Mouse (Mus musculus): Measurements from ENCODE around the gene Uck1. TPM values are rescaled to one million over a fixed set of nuclear protein-coding genes. Genes with fewer than 3 reads are reported as not detected.
"Not testable (repeated sequence)": the region's sequence is repeated elsewhere in the genome, so short reads cannot be mapped to it uniquely, and the experiment has no call there.

The Uck1 gene
- 10 to 100 TPM; 30.9 to 34.9 TPM for total RNA-seq (2021)

- peak; percentile 91 to 93 for DNase-seq
- intact Hi-C loops (cut with DNase I) = no loop called here
Observed at GRCm38 (mm10) chr2:32259657-32260417, at the start of gene Uck1. Gene Uck1 (minus strand): TSS chr2:32260159.

GRCm38 (mm10) chr2:32308870-32309568 lies 49.1 kb upstream of the Uck1 start:
- intact Hi-C loops (cut with DNase I) = no loop called here
- no peak for DNase-seq

- intact Hi-C loops (cut with DNase I) = no loop called here
- DNase-seq = peak; percentile 57 to 77
Observed at GRCm38 (mm10) chr2:32307941-32308760, 48.2 kb upstream of the Uck1 start.

GRCm38 (mm10) chr2:32307247-32307798 lies 47.4 kb upstream of the Uck1 start:
- no peak for DNase-seq
- intact Hi-C loops (cut with DNase I) = no loop called here

GRCm38 (mm10) chr2:32306176-32306575 lies 46.2 kb upstream of the Uck1 start:
- DNase-seq = no peak
- intact Hi-C loops (cut with DNase I) = no loop called here

- intact Hi-C loops (cut with DNase I) = no loop called here
- no peak for DNase-seq
Observed at GRCm38 (mm10) chr2:32305668-32306067, 45.7 kb upstream of the Uck1 start.

GRCm38 (mm10) chr2:32304145-32304832 lies 44.3 kb upstream of the Uck1 start:
- DNase-seq = peak; percentile 43 to 71
- intact Hi-C loops (cut with DNase I) = no loop called here

GRCm38 (mm10) chr2:32302952-32303351 lies 43.0 kb upstream of the Uck1 start:
- intact Hi-C loops (cut with DNase I) = no loop called here

GRCm38 (mm10) chr2:32299469-32299868 lies 39.5 kb upstream of the Uck1 start:
- intact Hi-C loops (cut with DNase I) = no loop called here
- DNase-seq = no peak

More at GRCm38 (mm10) chr2:32302952-32303351, 43.0 kb upstream of the Uck1 start:
- DNase-seq = no peak

- DNase-seq; intact Hi-C loops (cut with DNase I): not testable (repeated sequence)
Observed at GRCm38 (mm10) chr2:32295842-32296241, 35.9 kb upstream of the Uck1 start.

GRCm38 (mm10) chr2:32295285-32295684 lies 35.3 kb upstream of the Uck1 start:
- no peak for DNase-seq
- intact Hi-C loops (cut with DNase I) = no loop called here

GRCm38 (mm10) chr2:32294348-32294747 lies 34.4 kb upstream of the Uck1 start:
- intact Hi-C loops (cut with DNase I) = no loop called here
- peak; percentile 85 to 88 for DNase-seq

- intact Hi-C loops (cut with DNase I) = loop anchor here (5.0 kb wide), 1 partner anchor 157 kb away; no protein-coding TSS in a partner anchor
- peak in 1 of 2 experiments; percentile 54 for DNase-seq
Observed at GRCm38 (mm10) chr2:32289578-32289977, 29.6 kb upstream of the Uck1 start.

GRCm38 (mm10) chr2:32288371-32288931 lies 28.5 kb upstream of the Uck1 start:
- peak in 1 of 2 experiments; percentile 48 for DNase-seq
- intact Hi-C loops (cut with DNase I) = loop anchor here (5.0 kb wide), 1 partner anchor 156 kb away; no protein-coding TSS in a partner anchor

GRCm38 (mm10) chr2:32287923-32288367 lies 28.0 kb upstream of the Uck1 start, which contains the start of gene Swi5:
Gene Swi5 (minus strand): TSS chr2:32288075.
- intact Hi-C loops (cut with DNase I) = loop anchor here (5.0 kb wide), 1 partner anchor 156 kb away; no protein-coding TSS in a partner anchor
- DNase-seq = peak; percentile 99

GRCm38 (mm10) chr2:32287334-32287840 lies 27.4 kb upstream of the Uck1 start, which contains the start of gene Golga2:
Gene Golga2 (plus strand): TSS chr2:32287384.
- intact Hi-C loops (cut with DNase I) = loop anchor here (5.0 kb wide), 1 partner anchor 155 kb away; no protein-coding TSS in a partner anchor
- no peak for DNase-seq

- intact Hi-C loops (cut with DNase I) = no loop called here
- DNase-seq = no peak
Observed at GRCm38 (mm10) chr2:32283986-32284385, 24.0 kb upstream of the Uck1 start.

- intact Hi-C loops (cut with DNase I) = no loop called here
- DNase-seq = peak; percentile 61 to 69
Observed at GRCm38 (mm10) chr2:32282727-32283126, 22.8 kb upstream of the Uck1 start.

- DNase-seq = no peak
- intact Hi-C loops (cut with DNase I) = no loop called here
Observed at GRCm38 (mm10) chr2:32282289-32282688, 22.3 kb upstream of the Uck1 start.

All from heart, postnatal 10 days (tissue).